Mouse (Mus musculus) forebrain, embryonic 10.5 days (tissue): ENCODE data around the gene Fbxw20. TPM values are rescaled to one million over a fixed set of nuclear protein-coding genes. Genes with fewer than 3 reads are reported as not detected.
"Not testable (repeated sequence)": the region's sequence is repeated elsewhere in the genome, so short reads cannot be mapped to it uniquely, and the experiment has no call there.

Experiments
- DNase-seq: peaks from one replicate; pipeline ENCODE4 v3.0.0-alpha.2; 2017; ENCODE audit warnings: low spot score; ENCODE audit errors: extremely low spot score
- H3K27ac ChIP-seq: fragments of 300-500 bp; sonication (generic); 2 replicates; pipeline ENCODE4 v1.5.1; 2016; ENCODE audit warnings: mild to moderate bottlenecking
- H3K27me3 ChIP-seq: fragments of 300-500 bp; sonication (generic); 2 replicates; pipeline ENCODE4 v1.6.1; 2016; ENCODE audit warnings: mild to moderate bottlenecking; ENCODE audit not compliant: poor library complexity, severe bottlenecking
- H3K36me3 ChIP-seq: fragments of 300-500 bp; sonication (generic); replicated peaks from 2 replicates; pipeline ENCODE4 v1.6.1; 2016; ENCODE audit warnings: mild to moderate bottlenecking, moderate library complexity
- H3K4me1 ChIP-seq: fragments of 300-500 bp; sonication (generic); 2 replicates; pipeline ENCODE4 v1.6.1; 2016
- H3K4me3 ChIP-seq: fragments of 300-500 bp; sonication (generic); 2 replicates; pipeline ENCODE4 v1.5.1; 2016; ENCODE audit warnings: mild to moderate bottlenecking, moderate library complexity
- H3K9me3 ChIP-seq: fragments of 300-500 bp; sonication (generic); 2 replicates; pipeline ENCODE4 v1.6.1; 2016; ENCODE audit warnings: mild to moderate bottlenecking, moderate library complexity
- WGBS: fragments of 180-500 bp; shearing (Covaris S2); methylation state at CpG from one replicate; pipeline ENCODE4 v1.1.7; 2016; 5-methylcytosine and 5-hydroxymethylcytosine counted together
- polyA plus RNA-seq: library from polyadenylated mRNA; unstranded; fragments of >200 nt; fragmentation: Nextera tagmentation; extraction: Ambion mirVana; gene quantifications from 2 replicates; pipeline ENCODE4 v1.2.1, GENCODE M21; 2016

The Fbxw20 gene
- not detected in 2 replicates for polyA plus RNA-seq

DNA sequence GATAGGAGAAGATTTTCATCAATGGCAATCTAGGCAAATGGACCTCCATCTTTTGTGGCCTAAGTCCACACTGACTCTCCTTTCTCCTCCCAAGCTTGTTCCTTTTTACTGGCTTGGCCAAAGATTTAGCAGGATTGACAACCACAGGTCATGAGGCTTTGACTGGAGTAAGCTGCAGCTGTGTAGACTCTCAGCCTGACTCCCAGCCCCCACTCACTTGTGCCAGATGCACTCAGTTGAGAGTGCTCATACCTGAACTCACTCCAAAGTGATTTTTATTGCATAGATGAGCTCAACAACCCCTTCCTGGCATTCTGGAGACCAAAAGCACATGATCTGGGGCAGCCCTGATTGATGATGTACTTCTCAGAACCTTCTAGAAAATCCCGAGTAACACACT lies at the start of gene Fbxw20:
TSS of gene Fbxw20 (minus strand) at position 101 of the 400 bp plus-strand sequence.
- Histone ChIP-seq H3K27me3 (no peaks in the 10 kb centered on the region), H3K36me3 (no peaks in the 10 kb centered on the region), H3K27ac (no peak within 1 kb of the TSS), H3K4me1 (no peaks in the 10 kb centered on the region), H3K4me3 (no peak within 1 kb of the TSS), H3K9me3 (no peaks in the 10 kb centered on the region)
- DNase-seq: no peak
- 89% methylated on average over 1 of the region's 1 CpGs for WGBS

- no peaks in the 10 kb centered on the region for H3K4me1 ChIP-seq
- H3K9me3 ChIP-seq: peaks cover 4% of the 10 kb centered on the region; the same call in 1 of the 2 replicates
- WGBS: 88% methylated on average over 2 of the region's 2 CpGs
- H3K36me3 ChIP-seq: no peaks in the 10 kb centered on the region
- DNase-seq: no peak
- no peak overlapping the region for H3K4me3 ChIP-seq
- no peak overlapping the region for H3K27ac ChIP-seq
- H3K27me3 ChIP-seq: no peaks in the 10 kb centered on the region
Measured at GRCm38 (mm10) chr9:109263041-109263440, 28.5 kb upstream of the Fbxw20 start.

- H3K4me3 ChIP-seq: no peak overlapping the region
- H3K27me3 ChIP-seq: no peaks in the 10 kb centered on the region
- H3K36me3 ChIP-seq: no peaks in the 10 kb centered on the region
- no peak for DNase-seq
- H3K9me3 ChIP-seq: no peaks in the 10 kb centered on the region
- 72% methylated on average over 6 of the region's 6 CpGs for WGBS
- no peak overlapping the region for H3K27ac ChIP-seq
- no peaks in the 10 kb centered on the region for H3K4me1 ChIP-seq
Measured at GRCm38 (mm10) chr9:109218449-109218848, 16.1 kb downstream of the Fbxw20 start.

GRCm38 (mm10) chr9:109201347-109201746 lies 33.2 kb downstream of the Fbxw20 start:
- 73% methylated on average over 1 of the region's 1 CpGs for WGBS
- H3K9me3 ChIP-seq, H3K36me3 ChIP-seq, H3K4me3 ChIP-seq, H3K27me3 ChIP-seq, H3K4me1 ChIP-seq, DNase-seq, H3K27ac ChIP-seq: not testable (repeated sequence)

DNA sequence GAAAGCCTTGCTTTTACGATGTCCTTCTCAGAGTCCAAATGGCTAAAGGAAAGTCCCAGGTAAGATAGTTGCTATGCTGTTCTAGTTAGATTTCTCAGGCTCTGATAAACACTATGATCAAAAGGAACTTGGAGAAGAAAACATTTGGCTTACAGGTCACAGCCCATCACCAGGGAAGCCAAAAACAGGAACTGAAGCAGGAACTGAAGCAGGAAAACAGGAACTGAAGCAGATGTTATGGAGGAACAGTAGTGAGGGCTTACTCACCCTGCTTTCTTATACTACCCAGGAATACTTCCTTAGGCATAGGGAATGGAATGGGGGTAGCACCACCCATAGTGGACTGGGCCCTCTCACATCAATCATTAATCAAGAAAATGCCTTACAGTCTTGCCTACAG lies 34.2 kb downstream of the Fbxw20 start:
- Histone ChIP-seq H3K4me1 (no peaks in the 10 kb centered on the region), H3K36me3 (no peaks in the 10 kb centered on the region), H3K4me3 (no peak overlapping the region), H3K27me3 (no peaks in the 10 kb centered on the region), H3K9me3 (no peaks in the 10 kb centered on the region), H3K27ac (no peak overlapping the region)
- no peak for DNase-seq
- WGBS: 93% methylated on average over 1 of the region's 1 CpGs

GRCm38 (mm10) chr9:109199353-109199752 lies 35.2 kb downstream of the Fbxw20 start:
- Histone ChIP-seq H3K27ac (no peak overlapping the region), H3K36me3 (no peaks in the 10 kb centered on the region), H3K4me3 (no peak overlapping the region), H3K4me1 (no peaks in the 10 kb centered on the region), H3K27me3 (no peaks in the 10 kb centered on the region), H3K9me3 (no peaks in the 10 kb centered on the region)
- no peak for DNase-seq
- 83% methylated on average over 1 of the region's 1 CpGs for WGBS

- not testable (repeated sequence) for DNase-seq, H3K4me1 ChIP-seq, H3K4me3 ChIP-seq, H3K27ac ChIP-seq, H3K9me3 ChIP-seq, H3K36me3 ChIP-seq, H3K27me3 ChIP-seq
- WGBS: 82% methylated on average over 3 of the region's 3 CpGs
Measured at GRCm38 (mm10) chr9:109195875-109196274, 38.7 kb downstream of the Fbxw20 start, which contains the start of gene Fbxw13. Fbxw13 (minus strand) TSS chr9:109195975.

- H3K36me3 ChIP-seq: no peaks in the 10 kb centered on the region
- no peaks in the 10 kb centered on the region for H3K4me1 ChIP-seq
- no peaks in the 10 kb centered on the region for H3K27me3 ChIP-seq
- H3K27ac ChIP-seq: no peak overlapping the region
- H3K9me3 ChIP-seq: peaks cover 9% of the 10 kb centered on the region; the same call in 1 of the 2 replicates
- WGBS: 81% methylated on average over 1 of the region's 1 CpGs
- H3K4me3 ChIP-seq: no peak overlapping the region
- no peak for DNase-seq
Measured at GRCm38 (mm10) chr9:109177208-109177607, 57.3 kb downstream of the Fbxw20 start.

DNA sequence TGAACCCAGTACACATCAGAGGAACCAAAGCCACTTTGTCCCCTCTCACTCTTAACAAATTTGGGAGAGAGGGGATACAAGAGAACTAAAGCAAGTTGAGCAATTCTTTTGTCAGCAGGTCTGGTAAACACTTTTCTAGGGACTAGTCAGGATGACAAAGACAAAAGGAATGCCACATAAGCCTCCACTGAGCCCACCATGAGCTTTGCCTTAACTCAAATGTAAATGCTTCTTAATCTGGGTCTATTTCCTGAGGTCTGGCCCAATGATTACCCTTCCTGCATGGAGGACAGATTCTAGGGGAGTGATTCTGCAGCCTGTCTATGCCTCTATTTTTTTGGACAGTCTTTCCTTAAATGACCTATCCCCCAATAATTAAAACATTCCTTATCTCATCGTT lies 58.3 kb downstream of the Fbxw20 start:
- WGBS: 86% methylated on average over 1 of the region's 1 CpGs
- peaks cover 9% of the 10 kb centered on the region; the same call in 1 of the 2 replicates for H3K9me3 ChIP-seq
- no peaks in the 10 kb centered on the region for H3K27me3 ChIP-seq
- H3K27ac ChIP-seq: no peak overlapping the region
- no peak overlapping the region for H3K4me3 ChIP-seq
- no peaks in the 10 kb centered on the region for H3K4me1 ChIP-seq
- DNase-seq: no peak
- H3K36me3 ChIP-seq: no peaks in the 10 kb centered on the region

Other genes with a start within 250 kb of the Fbxw20 start
- not detected in 2 replicates for gene Ucn2, start 248.7 kb downstream of the Fbxw20 start, polyA plus RNA-seq
- 10.5 and 12.4 TPM in 2 replicates for gene Pfkfb4, start 243.0 kb downstream of the Fbxw20 start, polyA plus RNA-seq
- gene Shisa5, start 196.2 kb downstream of the Fbxw20 start, polyA plus RNA-seq: 29.7 and 31.5 TPM in 2 replicates
- gene Trex1, start 175.0 kb downstream of the Fbxw20 start, polyA plus RNA-seq: 7.6 and 9.1 TPM in 2 replicates
- 34.9 and 35.0 TPM in 2 replicates for gene Atrip, start 160.6 kb downstream of the Fbxw20 start, polyA plus RNA-seq
- gene Ccdc51, start 152.3 kb downstream of the Fbxw20 start, polyA plus RNA-seq: 13.3 and 14.7 TPM in 2 replicates
- gene Tma7, start 152.2 kb downstream of the Fbxw20 start, polyA plus RNA-seq: 793 and 804 TPM in 2 replicates
- gene Plxnb1, start 139.4 kb downstream of the Fbxw20 start, polyA plus RNA-seq: 27.0 and 28.9 TPM in 2 replicates
- gene Fbxw21, start 72.7 kb downstream of the Fbxw20 start, polyA plus RNA-seq: not detected in 2 replicates
- not detected in 2 replicates for gene Fbxw13, start 38.8 kb downstream of the Fbxw20 start, polyA plus RNA-seq
- gene Fbxw14, start 52.9 kb upstream of the Fbxw20 start, polyA plus RNA-seq: not detected in 2 replicates
- gene Fbxw28, start 104.9 kb upstream of the Fbxw20 start, polyA plus RNA-seq: not detected in 2 replicates
- gene Fbxw22, start 169.5 kb upstream of the Fbxw20 start, polyA plus RNA-seq: not detected in 2 replicates
- not detected in 2 replicates for gene Fbxw16, start 214.4 kb upstream of the Fbxw20 start, polyA plus RNA-seq